Mouse (Mus musculus): ENCODE results near the gene Spata5. TPM values are rescaled to one million over a fixed set of nuclear protein-coding genes. Genes with fewer than 3 reads are reported as not detected.

Gene Spata5
- total RNA-seq, 2 experiments from 2014 or later, result 25.3 to 30.5 TPM

GRCm38 (mm10) chr3:37550594-37550993 is 130.9 kb downstream of the Spata5 start:
- no peak overlapping the region for H3K4me3 ChIP-seq
- no peak overlapping the region for H3K27ac ChIP-seq
- TF ChIP-seq CTCF (conservative IDR thresholded peaks at IDR 0.05), result no peak
- DNase-seq (ENCODE audit: low spot score in 2 of 2), result no peak

GRCm38 (mm10) chr3:37551486-37551885 is 131.8 kb downstream of the Spata5 start:
- TF ChIP-seq CTCF (conservative IDR thresholded peaks at IDR 0.05), result no peak
- no peak for DNase-seq (ENCODE audit: low spot score in 2 of 2)
- Histone ChIP-seq H3K27ac (no peak overlapping the region), H3K4me3 (no peak overlapping the region)

GRCm38 (mm10) chr3:37552244-37552643 is 132.5 kb downstream of the Spata5 start:
- DNase-seq (ENCODE audit: low spot score in 2 of 2), result no peak
- TF ChIP-seq CTCF (conservative IDR thresholded peaks at IDR 0.05), result no peak
- Histone ChIP-seq H3K4me3 (no peak overlapping the region), H3K27ac (no peak overlapping the region)

- DNase-seq (ENCODE audit: low spot score in 2 of 2), result no peak
- Histone ChIP-seq H3K27ac (no peak overlapping the region), H3K4me3 (no peak overlapping the region)
- TF ChIP-seq CTCF (conservative IDR thresholded peaks at IDR 0.05), result no peak
Measured at GRCm38 (mm10) chr3:37553371-37554033, 133.8 kb downstream of the Spata5 start.

- Histone ChIP-seq H3K4me3 (no peak overlapping the region), H3K27ac (no peak overlapping the region)
- no peak for DNase-seq (ENCODE audit: low spot score in 2 of 2)
- no peak for TF ChIP-seq CTCF (conservative IDR thresholded peaks at IDR 0.05)
Measured at GRCm38 (mm10) chr3:37556412-37557113, 136.9 kb downstream of the Spata5 start.

- Histone ChIP-seq H3K4me3 (no peak overlapping the region), H3K27ac (no peak overlapping the region)
- TF ChIP-seq CTCF (conservative IDR thresholded peaks at IDR 0.05), result no peak
- DNase-seq (ENCODE audit: low spot score in 2 of 2), result no peak
Measured at GRCm38 (mm10) chr3:37557741-37558479, 138.2 kb downstream of the Spata5 start.

GRCm38 (mm10) chr3:37559339-37559738 is 139.6 kb downstream of the Spata5 start:
- no peak for DNase-seq (ENCODE audit: low spot score in 2 of 2)
- TF ChIP-seq CTCF (conservative IDR thresholded peaks at IDR 0.05), result no peak
- Histone ChIP-seq H3K27ac (no peak overlapping the region), H3K4me3 (no peak overlapping the region)

- Histone ChIP-seq H3K4me3 (no peak overlapping the region), H3K27ac (no peak overlapping the region)
- DNase-seq (ENCODE audit: low spot score in 2 of 2), result no peak
- no peak for TF ChIP-seq CTCF (conservative IDR thresholded peaks at IDR 0.05)
Measured at GRCm38 (mm10) chr3:37561466-37561865, 141.8 kb downstream of the Spata5 start.

- H3K27ac ChIP-seq, result no peak overlapping the region
- no peak for TF ChIP-seq CTCF (conservative IDR thresholded peaks at IDR 0.05)
- DNase-seq (ENCODE audit: low spot score in 2 of 2), result no peak
- H3K4me3 ChIP-seq, result no peak overlapping the region
Measured at GRCm38 (mm10) chr3:37566097-37566496, 146.4 kb downstream of the Spata5 start.

GRCm38 (mm10) chr3:37567505-37567904 is 147.8 kb downstream of the Spata5 start:
- Histone ChIP-seq H3K4me3 (no peak overlapping the region), H3K27ac (no peak overlapping the region)
- no peak for DNase-seq (ENCODE audit: low spot score in 2 of 2)
- TF ChIP-seq CTCF (conservative IDR thresholded peaks at IDR 0.05), result no peak

- TF ChIP-seq CTCF (conservative IDR thresholded peaks at IDR 0.05), result no peak
- H3K4me3 ChIP-seq, result no peak overlapping the region
- no peak for DNase-seq (ENCODE audit: low spot score in 2 of 2)
- no peak overlapping the region for H3K27ac ChIP-seq
Measured at GRCm38 (mm10) chr3:37568780-37569179, 149.1 kb downstream of the Spata5 start.

GRCm38 (mm10) chr3:37569661-37570566 is 150.2 kb downstream of the Spata5 start:
- no peak for TF ChIP-seq CTCF (conservative IDR thresholded peaks at IDR 0.05)
- H3K4me3 ChIP-seq, result no peak overlapping the region
- no peak overlapping the region for H3K27ac ChIP-seq
- no peak for DNase-seq (ENCODE audit: low spot score in 2 of 2)

All from layer of hippocampus, adult 2 months (tissue).